Mouse (Mus musculus): ENCODE results near the gene Cbfa2t2. TPM values are rescaled to one million over a fixed set of nuclear protein-coding genes. Genes with fewer than 3 reads are reported as not detected.

Gene Cbfa2t2
- polyA plus RNA-seq, 1 experiment, result 12.7 TPM

DNA sequence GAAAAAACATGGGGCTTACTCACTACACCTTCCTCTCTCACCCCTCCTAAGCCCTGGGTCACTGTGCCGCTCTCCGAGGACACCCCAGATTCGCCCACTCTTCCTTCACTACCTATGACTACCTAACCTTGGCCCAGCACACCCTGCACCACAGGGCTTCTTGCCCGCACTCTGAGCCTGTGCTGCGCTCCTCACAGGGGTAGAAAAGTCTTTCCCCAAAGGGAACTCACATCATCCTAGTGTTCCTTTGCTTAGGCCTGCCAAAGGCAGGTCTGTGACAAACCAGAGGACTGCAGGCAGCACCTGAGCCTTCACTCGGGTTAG lies 141.4 kb downstream of the Cbfa2t2 start:
- no peak for DNase-seq
- Histone ChIP-seq H3K4me3 (replicated peaks; ENCODE audit: extremely low read depth, low read depth, low read length) (no peak overlapping the region), H3K4me1 (ENCODE audit: control insufficient read depth, insufficient read depth, low read length) (no peaks in the 10 kb centered on the region)
- WGBS, result 95% methylated on average over 6 of the region's 6 CpGs
- TF ChIP-seq POLR2A (IDR thresholded peaks at IDR 0.05; ENCODE audit: borderline replicate concordance, extremely low read depth, low read depth, low read length), result no peak
- no peak for TF ChIP-seq CTCF (IDR thresholded peaks at IDR 0.05; ENCODE audit: insufficient read depth, low read length)

DNA sequence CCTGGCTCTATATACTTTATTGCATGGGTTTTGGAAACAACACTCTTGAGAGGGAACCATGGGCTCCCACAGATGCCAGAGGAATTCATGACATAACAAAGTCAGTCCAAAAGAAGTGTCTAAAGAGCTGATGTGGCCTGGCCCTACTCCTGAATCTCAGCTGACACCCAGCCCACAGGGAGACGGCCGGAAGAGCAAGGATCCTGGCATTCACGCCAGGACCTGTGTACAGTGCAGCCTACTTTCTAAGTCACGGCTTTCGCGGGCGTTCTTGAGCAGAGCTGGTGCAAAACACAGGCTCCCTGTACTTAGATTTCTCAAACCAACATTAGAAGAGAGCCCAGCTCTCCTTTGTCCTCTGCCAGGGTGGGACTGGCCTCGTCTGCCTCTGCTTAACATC lies 144.3 kb downstream of the Cbfa2t2 start:
- no peak overlapping the region for H3K4me3 ChIP-seq (replicated peaks; ENCODE audit: extremely low read depth, low read depth, low read length)
- no peak for DNase-seq
- 65% methylated on average over 8 of the region's 8 CpGs for WGBS
- H3K4me1 ChIP-seq (ENCODE audit: control insufficient read depth, insufficient read depth, low read length), result no peaks in the 10 kb centered on the region
- no peak for TF ChIP-seq CTCF (IDR thresholded peaks at IDR 0.05; ENCODE audit: insufficient read depth, low read length)
- no peak for TF ChIP-seq POLR2A (IDR thresholded peaks at IDR 0.05; ENCODE audit: borderline replicate concordance, extremely low read depth, low read depth, low read length)

DNA sequence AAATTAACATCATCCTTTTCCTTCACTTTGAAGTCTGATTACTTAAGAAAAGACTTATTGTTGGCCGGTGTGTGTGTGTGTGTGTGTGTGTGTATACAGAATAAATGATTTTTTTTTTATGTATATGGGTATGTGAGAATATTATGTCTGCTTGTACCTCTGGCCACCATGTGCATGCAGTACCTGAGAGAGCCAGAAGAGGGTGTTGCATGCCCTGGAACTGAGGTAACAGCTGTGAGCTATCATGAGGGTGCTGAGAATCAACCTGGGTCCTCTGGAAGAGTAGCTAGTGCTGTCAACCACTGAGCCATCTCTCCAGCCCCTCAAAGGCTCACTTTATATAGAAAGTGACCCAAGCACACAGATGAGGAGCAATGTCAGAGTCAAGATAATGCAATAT lies 145.1 kb downstream of the Cbfa2t2 start:
- Histone ChIP-seq H3K4me3 (replicated peaks; ENCODE audit: extremely low read depth, low read depth, low read length) (no peak overlapping the region), H3K4me1 (ENCODE audit: control insufficient read depth, insufficient read depth, low read length) (no peaks in the 10 kb centered on the region)
- no peak for TF ChIP-seq POLR2A (IDR thresholded peaks at IDR 0.05; ENCODE audit: borderline replicate concordance, extremely low read depth, low read depth, low read length)
- TF ChIP-seq CTCF (IDR thresholded peaks at IDR 0.05; ENCODE audit: insufficient read depth, low read length), result peak; percentile 19; the same call in 1 of the 2 replicates
- DNase-seq, result no peak
- 87% methylated on average over 1 of the region's 1 CpGs for WGBS

DNA sequence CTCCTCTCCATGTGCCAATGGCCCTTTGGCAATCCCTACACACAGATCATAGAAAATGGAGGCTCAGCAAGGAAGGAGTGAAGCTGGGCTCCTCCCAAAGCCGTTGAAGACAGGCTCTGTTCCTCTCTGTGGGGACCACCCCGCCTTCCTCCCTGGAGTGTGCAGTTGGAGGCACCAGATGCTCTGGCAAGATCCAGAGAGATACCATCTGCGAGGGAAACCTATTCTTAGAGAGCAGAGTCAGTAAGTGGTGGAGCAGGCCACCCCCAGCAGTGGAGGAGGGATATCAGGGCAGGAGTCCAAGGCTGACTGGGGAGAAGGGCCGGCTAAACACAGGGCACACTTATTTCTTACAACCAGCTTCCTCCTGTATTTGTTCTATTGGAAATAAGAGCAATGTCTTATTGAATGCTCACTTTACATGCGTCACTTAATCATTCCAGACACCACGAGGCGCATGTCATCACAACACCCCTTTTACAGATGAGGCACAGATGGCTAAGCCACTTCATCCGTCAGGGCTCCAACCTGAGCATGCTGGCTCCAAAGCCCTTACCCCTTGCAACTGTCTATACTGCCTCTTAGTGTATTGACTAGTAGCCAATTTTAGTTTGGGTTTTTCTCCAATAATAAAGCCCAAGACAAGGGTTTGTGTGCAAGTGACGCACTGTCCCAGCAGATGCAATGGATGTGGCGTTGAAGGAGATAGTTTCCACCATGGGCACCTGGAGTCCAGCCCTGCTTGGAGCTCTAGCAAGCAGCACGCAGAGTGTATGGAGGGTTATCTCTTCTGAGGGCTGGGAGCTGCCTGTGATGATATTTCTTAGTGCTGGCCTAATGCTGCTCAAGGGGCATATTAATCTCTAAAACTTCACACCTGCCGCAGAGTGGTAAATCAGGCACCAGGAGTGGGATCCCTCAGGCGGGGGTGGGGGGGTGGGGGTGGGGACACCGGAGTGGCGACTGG lies 147.9 kb downstream of the Cbfa2t2 start:
- no peaks in the 10 kb centered on the region for H3K4me1 ChIP-seq (ENCODE audit: control insufficient read depth, insufficient read depth, low read length)
- no peak overlapping the region for H3K4me3 ChIP-seq (replicated peaks; ENCODE audit: extremely low read depth, low read depth, low read length)
- WGBS, result 57% methylated on average over 15 of the region's 15 CpGs
- no peak for DNase-seq
- no peak for TF ChIP-seq POLR2A (IDR thresholded peaks at IDR 0.05; ENCODE audit: borderline replicate concordance, extremely low read depth, low read depth, low read length)

DNA sequence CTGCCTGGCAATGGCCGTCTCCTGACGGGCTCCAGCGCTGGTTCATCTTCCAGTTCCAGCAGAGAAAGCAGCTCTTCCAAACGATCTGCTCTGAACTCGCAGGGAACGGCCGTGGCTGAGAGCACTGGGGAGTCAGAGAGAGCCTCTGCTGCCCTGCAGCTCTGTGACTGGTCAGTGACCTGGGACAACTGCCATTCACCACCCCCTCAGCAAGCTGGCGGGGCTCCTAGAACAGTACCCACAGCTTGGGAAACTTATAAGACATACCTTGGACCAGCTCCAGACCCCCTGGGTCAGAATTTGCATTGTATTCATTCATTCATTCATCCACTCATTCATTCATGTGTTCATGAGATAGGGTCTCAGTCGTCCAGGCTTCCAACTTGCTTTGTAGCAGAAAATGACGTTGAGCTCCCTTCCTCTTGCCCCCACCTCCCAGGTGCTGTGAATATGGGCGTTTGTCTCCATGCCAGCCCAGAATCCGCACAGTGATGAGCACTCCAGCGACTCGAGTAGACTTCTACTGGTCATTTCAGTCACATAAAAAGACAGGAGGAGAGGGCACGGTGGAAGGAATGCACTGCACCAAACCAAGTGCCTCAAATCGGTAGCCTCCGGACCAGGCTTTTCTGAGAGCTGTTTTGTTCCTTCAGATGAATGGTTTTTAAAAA lies 148.8 kb downstream of the Cbfa2t2 start:
- Histone ChIP-seq H3K4me3 (replicated peaks; ENCODE audit: extremely low read depth, low read depth, low read length) (no peak overlapping the region), H3K4me1 (ENCODE audit: control insufficient read depth, insufficient read depth, low read length) (no peaks in the 10 kb centered on the region)
- 58% methylated on average over 17 of the region's 17 CpGs for WGBS
- no peak for TF ChIP-seq POLR2A (IDR thresholded peaks at IDR 0.05; ENCODE audit: borderline replicate concordance, extremely low read depth, low read depth, low read length)
- TF ChIP-seq CTCF (IDR thresholded peaks at IDR 0.05; ENCODE audit: insufficient read depth, low read length), result no peak
- DNase-seq, result no peak

DNA sequence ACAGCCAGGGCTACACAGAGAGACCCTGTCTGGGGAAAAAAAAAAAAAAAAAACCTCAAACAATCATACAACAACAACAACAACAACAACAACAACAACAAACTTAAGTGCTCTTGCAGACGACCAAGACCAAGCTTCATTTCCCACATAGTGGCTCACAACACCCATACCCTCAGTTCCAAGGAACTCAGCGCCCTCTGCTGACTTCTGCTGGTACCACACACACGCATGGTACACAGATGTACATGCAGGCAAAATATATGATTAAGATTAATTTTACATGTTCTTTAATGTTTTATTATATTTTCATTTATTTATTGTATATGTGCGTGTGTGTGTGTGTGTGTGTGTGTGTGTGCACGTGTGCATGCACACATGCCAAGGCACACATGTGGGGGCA lies 150.1 kb downstream of the Cbfa2t2 start:
- WGBS, result 77% methylated on average over 5 of the region's 5 CpGs
- Histone ChIP-seq H3K4me3 (replicated peaks; ENCODE audit: extremely low read depth, low read depth, low read length) (no peak overlapping the region), H3K4me1 (ENCODE audit: control insufficient read depth, insufficient read depth, low read length) (no peaks in the 10 kb centered on the region)
- peak; percentile 53 for TF ChIP-seq CTCF (IDR thresholded peaks at IDR 0.05; ENCODE audit: insufficient read depth, low read length)
- no peak for TF ChIP-seq POLR2A (IDR thresholded peaks at IDR 0.05; ENCODE audit: borderline replicate concordance, extremely low read depth, low read depth, low read length)
- DNase-seq, result no peak

Other genes starting within 250 kb of the Cbfa2t2 start
- gene Bpifb1, start 245.7 kb upstream of the Cbfa2t2 start, polyA plus RNA-seq (2012; rRNA removed), result 103 and 136 TPM in 2 replicates
- gene Bpifb5, start 212.7 kb upstream of the Cbfa2t2 start, polyA plus RNA-seq (2012; rRNA removed), result 7.2 and 9.0 TPM in 2 replicates
- not detected in 2 replicates for gene Bpifb9a, start 178.6 kb upstream of the Cbfa2t2 start, polyA plus RNA-seq (2012; rRNA removed)
- gene Bpifb9b, start 129.3 kb upstream of the Cbfa2t2 start, polyA plus RNA-seq (2012; rRNA removed), result not detected in 2 replicates
- 6.6 and 9.5 TPM in 2 replicates for gene Cdk5rap1, start 63.5 kb upstream of the Cbfa2t2 start, polyA plus RNA-seq (2012; rRNA removed)
- 22.5 and 24.1 TPM in 2 replicates for gene Snta1, start 28.4 kb upstream of the Cbfa2t2 start, polyA plus RNA-seq (2012; rRNA removed)
- 0.98 TPM in 1 of 2 replicates, not detected in the other for gene 1700003F12Rik, start 110.6 kb downstream of the Cbfa2t2 start, polyA plus RNA-seq (2012; rRNA removed)
- 0.07 TPM in 2 replicates for gene Actl10, start 115.3 kb downstream of the Cbfa2t2 start, polyA plus RNA-seq (2012; rRNA removed)
- 1.2 and 1.8 TPM in 2 replicates for gene Necab3, start 122.4 kb downstream of the Cbfa2t2 start, polyA plus RNA-seq (2012; rRNA removed)
- gene E2f1, start 133.4 kb downstream of the Cbfa2t2 start, polyA plus RNA-seq (2012; rRNA removed), result 9.8 and 12.6 TPM in 2 replicates
- 40.8 and 41.3 TPM in 2 replicates for gene Pxmp4, start 167.2 kb downstream of the Cbfa2t2 start, polyA plus RNA-seq (2012; rRNA removed)
- 5.8 and 6.8 TPM in 2 replicates for gene Zfp341, start 176.8 kb downstream of the Cbfa2t2 start, polyA plus RNA-seq (2012; rRNA removed)
- gene 4930519P11Rik, start 177.0 kb downstream of the Cbfa2t2 start, polyA plus RNA-seq (2012; rRNA removed), result 0.53 and 1.4 TPM in 2 replicates
- 83.4 and 103 TPM in 2 replicates for gene Chmp4b, start 215.2 kb downstream of the Cbfa2t2 start, polyA plus RNA-seq (2012; rRNA removed)

Measured in lung, adult 2 months (tissue).